Mouse (Mus musculus) gastrocnemius, postnatal 4 days (tissue): ENCODE data around the gene Higd2a. TPM values are rescaled to one million over a fixed set of nuclear protein-coding genes. Genes with fewer than 3 reads are reported as not detected.

ENCODE experiments used
- DNase-seq, 2 experiments: peaks; one replicate each; pipeline ENCODE4 v3.0.0; 2021 to 2022; ENCODE audit warnings: low spot score in 2 of 2, mixed read lengths in 2 of 2
- microRNA-seq: library from miRNA; unstranded; fragments of <30 nt; microRNA quantifications from one replicate; pipeline ENCODE4 v1.2.0, GENCODE M21; 2021
- total RNA-seq, 2 experiments: library from RNA; stranded (reverse); gene quantifications; 2 replicates each; pipeline ENCODE4 v1.2.3; 2021

The Higd2a gene
- total RNA-seq, 2 experiments from 2014 or later = 96.9 to 105 TPM

DNA sequence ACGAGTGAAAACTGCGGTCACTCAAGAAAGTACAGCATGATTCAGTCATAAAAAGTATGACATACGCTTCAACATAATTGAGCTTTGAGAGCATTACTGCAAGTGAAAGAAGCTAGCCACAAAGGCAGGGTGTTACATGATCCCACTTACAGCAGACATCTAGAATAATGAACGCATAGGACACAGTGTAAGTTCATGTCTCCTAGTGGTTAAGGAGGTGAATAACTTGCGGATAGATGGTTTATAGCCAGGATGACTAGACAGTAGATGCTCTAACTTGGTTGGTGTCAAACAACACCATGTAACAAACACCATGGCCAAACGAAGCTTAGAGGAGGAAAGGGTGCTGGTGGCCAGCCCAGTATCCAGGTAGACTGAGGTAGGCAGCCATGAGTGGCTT, 27.0 kb downstream of the Higd2a start:
- DNase-seq = no peak

GRCm38 (mm10) chr13:54621155-54621932, 31.3 kb downstream of the Higd2a start, which contains the start of gene Faf2:
Gene Faf2 (plus strand): TSS chr13:54621784.
- DNase-seq = peak; percentile 98

GRCm38 (mm10) chr13:54621960-54622521, 32.0 kb downstream of the Higd2a start:
- no peak for DNase-seq

- no peak for DNase-seq
Measured at GRCm38 (mm10) chr13:54629128-54629527, 39.1 kb downstream of the Higd2a start.

- no peak for DNase-seq
Measured at GRCm38 (mm10) chr13:54632731-54633277, 42.8 kb downstream of the Higd2a start.

DNA sequence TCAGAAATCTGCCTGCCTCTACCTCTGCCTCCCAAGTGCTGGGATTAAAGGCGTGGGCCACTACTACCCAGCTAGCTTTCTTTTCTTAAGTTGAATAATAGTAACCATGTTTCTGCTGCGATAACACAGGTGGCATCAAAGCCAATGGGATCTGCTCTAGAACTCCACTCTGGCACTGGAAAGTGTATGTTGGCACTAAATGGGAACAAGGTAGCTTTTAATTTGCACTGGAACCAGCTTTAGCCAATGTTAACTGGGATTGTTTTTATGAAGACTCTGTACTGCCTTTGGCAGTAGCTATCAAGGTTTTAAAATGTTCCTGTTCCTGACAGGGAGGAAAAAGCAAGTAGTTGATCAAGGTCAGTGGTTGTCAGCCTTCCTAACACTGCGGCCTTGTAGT, 45.0 kb downstream of the Higd2a start:
- no peak for DNase-seq

Small RNAs within 50 kb of the gene (microRNA-seq; reads per million reads assigned to microRNA genes)
- not detected for gene Gm24195

Other genes with a start within 250 kb of the Higd2a start
- 10 to 100 TPM; 12.8 to 13.4 TPM for gene Cplx2, start 218.9 kb upstream of the Higd2a start, total RNA-seq
- 10 to 100 TPM; 28.0 to 29.7 TPM for gene Thoc3, start 121.4 kb upstream of the Higd2a start, total RNA-seq
- gene Simc1, start 86.4 kb upstream of the Higd2a start, total RNA-seq = 1 to 10 TPM; 8.0 to 8.2 TPM
- 10 to 100 TPM; 87.7 to 93.8 TPM for gene 4833439L19Rik, start 24.8 kb upstream of the Higd2a start, total RNA-seq
- 1 to 10 TPM; 9.8 TPM for gene Arl10, start 15.2 kb upstream of the Higd2a start, total RNA-seq
- gene Nop16, start 117 bp upstream of the Higd2a start, total RNA-seq = 10 to 100 TPM; 25.6 to 30.0 TPM
- 10 to 100 TPM; 69.2 to 72.3 TPM for gene Cltb, start 21.1 kb downstream of the Higd2a start, total RNA-seq
- 10 to 100 TPM; 34.9 to 41.0 TPM for gene Faf2, start 31.6 kb downstream of the Higd2a start, total RNA-seq
- 10 to 100 TPM; 50.3 to 51.0 TPM for gene Rnf44, start 103.7 kb downstream of the Higd2a start, total RNA-seq
- under 1 TPM; 0.07 to 0.08 TPM for gene Cdhr2, start 111.3 kb downstream of the Higd2a start, total RNA-seq
- gene Gprin1, start 159.7 kb downstream of the Higd2a start, total RNA-seq = under 1 TPM; 0.76 to 0.78 TPM
- under 1 TPM in 1 of 2 experiments, not detected in 1; 0.20 TPM for gene Sncb, start 176.4 kb downstream of the Higd2a start, total RNA-seq
- not detected for gene Eif4e1b, start 193.8 kb downstream of the Higd2a start, total RNA-seq
- gene Tspan17, start 199.2 kb downstream of the Higd2a start, total RNA-seq = 10 to 100 TPM; 27.8 to 28.0 TPM